Mouse (Mus musculus) myocyte (in vitro differentiated cells): ENCODE measurements around the gene Sdhd. TPM values are rescaled to one million over a fixed set of nuclear protein-coding genes. Genes with fewer than 3 reads are reported as not detected.

Experiments
- H3K27me3 ChIP-seq: one replicate; pipeline ENCODE4 v1.6.1; 2011; ENCODE audit not compliant: control insufficient read depth, insufficient read depth, insufficient read length
- H3K36me3 ChIP-seq: one replicate; pipeline ENCODE4 v1.6.1; 2011; ENCODE audit not compliant: control insufficient read depth, insufficient read depth
- H3K4me2 ChIP-seq: one replicate; pipeline ENCODE4 v1.6.1; 2011; ENCODE audit warnings: low read depth, control low read depth
- H3K4me3 ChIP-seq: one replicate; pipeline ENCODE4 v1.5.1; 2011; ENCODE audit warnings: mild to moderate bottlenecking, control low read depth, moderate library complexity
- H3K79me2 ChIP-seq: one replicate; pipeline ENCODE4 v1.6.1; 2011; ENCODE audit not compliant: control insufficient read depth, insufficient read depth
- H3ac ChIP-seq: one replicate; pipeline ENCODE4 v1.6.1; 2011; ENCODE audit not compliant: control insufficient read depth, insufficient read length
- CEBPB ChIP-seq: IDR thresholded peaks from 2 replicates; pipeline ENCODE4 v1.6.1; 2011; ENCODE audit warnings: mild to moderate bottlenecking, moderate library complexity; ENCODE audit not compliant: poor library complexity, insufficient read depth, severe bottlenecking
- E2F4 ChIP-seq: IDR thresholded peaks from one replicate; pipeline ENCODE4 v1.6.1; 2011; ENCODE audit warnings: mild to moderate bottlenecking, control low read depth, moderate library complexity; ENCODE audit not compliant: insufficient read depth
- MAX ChIP-seq: IDR thresholded peaks from one replicate; pipeline ENCODE4 v1.6.1; 2011; ENCODE audit warnings: low read depth, mild to moderate bottlenecking, control low read depth
- MYOD1 ChIP-seq, 3 experiments: IDR thresholded peaks; one replicate each; pipeline ENCODE4 v1.6.1; 2011; ENCODE audit warnings: control low read depth in 2 of 3, low read depth in 2 of 3, mild to moderate bottlenecking in 2 of 3, moderate library complexity in 1 of 3; ENCODE audit not compliant: insufficient read length in 2 of 3, control insufficient read depth in 1 of 3
- MYOG ChIP-seq, 3 experiments: IDR thresholded peaks; one replicate each; pipeline ENCODE4 v1.6.1; 2011; ENCODE audit warnings: control low read depth in 2 of 3, low read depth in 2 of 3, mild to moderate bottlenecking in 2 of 3; ENCODE audit not compliant: insufficient read length in 2 of 3, control insufficient read depth in 1 of 3, insufficient read depth in 1 of 3
- POLR2A ChIP-seq: IDR thresholded peaks from one replicate; pipeline ENCODE4 v1.6.1; 2011; ENCODE audit warnings: low read depth, mild to moderate bottlenecking, control low read depth, moderate library complexity; ENCODE audit not compliant: insufficient read length
- POLR2AphosphoS2 ChIP-seq: IDR thresholded peaks from one replicate; pipeline ENCODE4 v1.6.1; 2011; ENCODE audit warnings: low read depth, control low read depth; ENCODE audit not compliant: insufficient read length
- REST ChIP-seq: IDR thresholded peaks from one replicate; pipeline ENCODE4 v1.6.1; 2011; ENCODE audit warnings: mild to moderate bottlenecking, control low read depth, moderate library complexity; ENCODE audit not compliant: insufficient read depth, insufficient read length
- SRF ChIP-seq: IDR thresholded peaks from one replicate; pipeline ENCODE4 v1.6.1; 2011; ENCODE audit warnings: low read depth; ENCODE audit not compliant: control insufficient read depth, insufficient read length
- TCF12 ChIP-seq: IDR thresholded peaks from one replicate; pipeline ENCODE4 v1.6.1; 2011; ENCODE audit warnings: mild to moderate bottlenecking, control low read depth; ENCODE audit not compliant: poor library complexity, insufficient read depth, severe bottlenecking
- TCF3 ChIP-seq: IDR thresholded peaks from one replicate; pipeline ENCODE4 v1.6.1; 2011; ENCODE audit warnings: low read depth, control low read depth; ENCODE audit not compliant: insufficient read length
- USF1 ChIP-seq: IDR thresholded peaks from one replicate; pipeline ENCODE4 v1.6.1; 2011; ENCODE audit warnings: low read depth, mild to moderate bottlenecking, control low read depth, moderate library complexity
- polyA plus RNA-seq: library from polyadenylated mRNA; unstranded; fragments of >200 nt; fragmentation: generic; extraction: Trizol; gene quantifications from one replicate; pipeline ENCODE4 v1.2.1, GENCODE M21; 2012; ENCODE audit warnings: missing spikeins

Sdhd gene
- polyA plus RNA-seq, 1 experiment = 210 TPM

DNA sequence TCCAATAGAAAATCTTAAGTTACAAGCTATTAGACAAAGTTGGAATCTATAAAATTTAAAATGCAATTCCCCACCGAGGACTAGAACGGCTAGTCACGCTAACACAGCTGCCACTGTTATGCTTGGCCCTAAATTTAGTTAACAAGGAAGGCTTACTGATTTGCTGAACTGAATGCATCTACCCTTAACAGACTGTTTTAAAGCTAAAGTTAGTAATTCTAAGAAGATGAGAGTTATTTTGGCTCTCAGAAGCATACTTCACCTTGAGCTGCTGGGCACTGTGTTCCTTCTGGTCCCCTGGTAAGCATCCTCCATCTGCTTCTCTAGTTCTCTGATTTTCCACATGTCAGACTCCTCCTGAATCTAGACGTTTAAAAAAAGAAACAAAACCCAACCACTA lies 8.5 kb upstream of the Sdhd start:
- peaks cover 33% of the 10 kb centered on the region for H3K79me2 ChIP-seq
- H3K36me3 ChIP-seq = peaks cover 53% of the 10 kb centered on the region
- H3K27me3 ChIP-seq = no peaks in the 10 kb centered on the region
- no peak overlapping the region for H3K4me3 ChIP-seq
- H3ac ChIP-seq = no peak overlapping the region
- H3K4me2 ChIP-seq = no peak overlapping the region
- no peak for TF ChIP-seq TCF12
- no peak for TF ChIP-seq POLR2AphosphoS2
- TF ChIP-seq USF1 = no peak
- no peak for TF ChIP-seq CEBPB
- TF ChIP-seq E2F4 = no peak
- TF ChIP-seq MYOG (IDR thresholded peaks at IDR 0.05; ENCODE audit: control insufficient read depth in 1 of 3, insufficient read depth in 1 of 3, insufficient read length in 2 of 3, low read depth in 2 of 3) = no peak
- no peak for TF ChIP-seq REST
- TF ChIP-seq MYOD1 (IDR thresholded peaks at IDR 0.05; ENCODE audit: control insufficient read depth in 1 of 3, insufficient read length in 2 of 3, low read depth in 2 of 3) = no peak
- TF ChIP-seq SRF = no peak
- no peak for TF ChIP-seq POLR2A
- no peak for TF ChIP-seq MAX
- no peak for TF ChIP-seq TCF3

DNA sequence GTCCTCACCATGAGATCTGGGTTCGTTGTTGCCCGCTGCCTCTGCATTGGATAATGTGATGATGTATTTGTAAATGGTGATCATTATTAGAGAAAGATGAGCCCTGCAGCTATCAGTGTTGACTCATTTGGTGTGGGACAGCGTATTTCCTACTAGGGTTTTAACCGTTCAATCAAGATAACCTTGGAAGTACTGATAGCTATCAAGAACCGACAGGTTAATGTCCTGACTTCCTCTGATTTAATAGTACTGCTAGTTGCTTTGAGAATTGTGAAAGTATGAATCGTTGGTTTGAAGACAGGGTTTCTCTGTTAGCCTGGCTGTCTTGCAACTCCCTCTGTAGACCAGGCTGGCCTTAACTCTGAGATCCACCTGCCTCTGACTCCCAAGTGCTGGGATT lies 726 bp upstream of the Sdhd start:
- Histone ChIP-seq H3K4me3 (peak overlapping the region; percentile 85), H3ac (peak overlapping the region; percentile 86), H3K27me3 (no peaks in the 10 kb centered on the region), H3K79me2 (peaks cover 39% of the 10 kb centered on the region), H3K4me2 (peak overlapping the region; percentile 70), H3K36me3 (peaks cover 41% of the 10 kb centered on the region)
- no peak for TF ChIP-seq USF1
- TF ChIP-seq CEBPB = no peak
- TF ChIP-seq SRF = no peak
- no peak for TF ChIP-seq MYOG (IDR thresholded peaks at IDR 0.05; ENCODE audit: control insufficient read depth in 1 of 3, insufficient read depth in 1 of 3, insufficient read length in 2 of 3, low read depth in 2 of 3)
- no peak for TF ChIP-seq MYOD1 (IDR thresholded peaks at IDR 0.05; ENCODE audit: control insufficient read depth in 1 of 3, insufficient read length in 2 of 3, low read depth in 2 of 3)
- no peak for TF ChIP-seq POLR2A
- no peak for TF ChIP-seq E2F4
- no peak for TF ChIP-seq TCF3
- TF ChIP-seq POLR2AphosphoS2 = no peak
- TF ChIP-seq TCF12 = no peak
- TF ChIP-seq REST = no peak
- TF ChIP-seq MAX = no peak

DNA sequence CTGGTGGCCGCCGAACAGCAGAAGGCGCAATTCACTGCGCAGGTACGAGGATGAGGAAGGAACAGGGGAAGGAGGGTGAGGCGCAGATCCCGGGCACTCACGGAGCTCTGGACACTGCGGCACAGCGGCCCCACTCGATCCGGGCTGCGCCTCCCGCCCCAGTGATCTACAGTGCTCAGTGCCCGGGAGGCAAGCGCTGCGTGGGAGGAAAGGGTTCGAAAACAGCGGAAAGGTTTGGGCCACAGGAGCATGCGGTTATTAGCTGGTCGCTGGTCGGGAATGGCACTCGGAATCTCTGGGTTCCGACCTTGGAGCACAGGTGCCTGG lies 349 bp upstream of the Sdhd start:
- H3K27me3 ChIP-seq = no peaks in the 10 kb centered on the region
- peak overlapping the region; percentile 86 for H3ac ChIP-seq
- H3K36me3 ChIP-seq = peaks cover 40% of the 10 kb centered on the region
- peak overlapping the region; percentile 85 for H3K4me3 ChIP-seq
- peaks cover 39% of the 10 kb centered on the region for H3K79me2 ChIP-seq
- TF ChIP-seq CEBPB (no peak), TCF12 (no peak), POLR2A (no peak), MYOG (IDR thresholded peaks at IDR 0.05; ENCODE audit: control insufficient read depth in 1 of 3, insufficient read depth in 1 of 3, insufficient read length in 2 of 3, low read depth in 2 of 3) (peak in 2 of 3 experiments; percentile 1 to 2)
- H3K4me2 ChIP-seq = peak overlapping the region; percentile 70

- Histone ChIP-seq H3K36me3 (peaks cover 47% of the 10 kb centered on the region), H3K79me2 (peaks cover 39% of the 10 kb centered on the region), H3K4me3 (peak overlapping the region; percentile 85), H3K27me3 (no peaks in the 10 kb centered on the region), H3K4me2 (peak overlapping the region; percentile 94), H3ac (peak overlapping the region; percentile 86)
- TF ChIP-seq USF1 (no peak), CEBPB (no peak), MYOD1 (IDR thresholded peaks at IDR 0.05; ENCODE audit: control insufficient read depth in 1 of 3, insufficient read length in 2 of 3, low read depth in 2 of 3) (no peak), TCF3 (no peak), POLR2A (no peak), POLR2AphosphoS2 (no peak), REST (no peak), SRF (no peak), E2F4 (no peak), MYOG (IDR thresholded peaks at IDR 0.05; ENCODE audit: control insufficient read depth in 1 of 3, insufficient read depth in 1 of 3, insufficient read length in 2 of 3, low read depth in 2 of 3) (no peak), TCF12 (no peak), MAX (no peak)
These were observed 1.4 kb downstream of the Sdhd start for GRCm38 (mm10) chr9:50602055-50602845.

- peaks cover 49% of the 10 kb centered on the region for H3K36me3 ChIP-seq
- no peak overlapping the region for H3ac ChIP-seq
- peak overlapping the region; percentile 85 for H3K4me3 ChIP-seq
- TF ChIP-seq SRF (no peak), TCF3 (no peak), MAX (no peak), POLR2A (no peak), REST (no peak), MYOG (IDR thresholded peaks at IDR 0.05; ENCODE audit: control insufficient read depth in 1 of 3, insufficient read depth in 1 of 3, insufficient read length in 2 of 3, low read depth in 2 of 3) (no peak), USF1 (no peak), POLR2AphosphoS2 (no peak)
- H3K27me3 ChIP-seq = no peaks in the 10 kb centered on the region
- no peak overlapping the region for H3K4me2 ChIP-seq
- H3K79me2 ChIP-seq = peaks cover 39% of the 10 kb centered on the region
These were observed 2.1 kb downstream of the Sdhd start for GRCm38 (mm10) chr9:50601536-50601935.
